Mouse (Mus musculus): ENCODE measurements around the gene 1110051M20Rik.

GRCm38 (mm10) chr2:91421641-91422040 is 22.9 kb downstream of the 1110051M20Rik start:
- TF ChIP-seq GATA1 (IDR thresholded peaks at IDR 0.05; ENCODE audit: borderline replicate concordance, low read length): no peak
- TF ChIP-seq FLI1 (IDR thresholded peaks at IDR 0.05; ENCODE audit: low read length): no peak

All from megakaryocyte, embryonic 14.5 days (primary cell).